Mouse (Mus musculus) 3134 (cell line): Measurements from ENCODE around the gene Jazf1.

ENCODE experiments used
- DNase-seq: peaks from one replicate; pipeline ENCODE4 v3.0.0-alpha.2; 2011; ENCODE audit warnings: low spot score; ENCODE audit not compliant: insufficient read length; ENCODE audit errors: extremely low read depth

Gene Jazf1

DNA sequence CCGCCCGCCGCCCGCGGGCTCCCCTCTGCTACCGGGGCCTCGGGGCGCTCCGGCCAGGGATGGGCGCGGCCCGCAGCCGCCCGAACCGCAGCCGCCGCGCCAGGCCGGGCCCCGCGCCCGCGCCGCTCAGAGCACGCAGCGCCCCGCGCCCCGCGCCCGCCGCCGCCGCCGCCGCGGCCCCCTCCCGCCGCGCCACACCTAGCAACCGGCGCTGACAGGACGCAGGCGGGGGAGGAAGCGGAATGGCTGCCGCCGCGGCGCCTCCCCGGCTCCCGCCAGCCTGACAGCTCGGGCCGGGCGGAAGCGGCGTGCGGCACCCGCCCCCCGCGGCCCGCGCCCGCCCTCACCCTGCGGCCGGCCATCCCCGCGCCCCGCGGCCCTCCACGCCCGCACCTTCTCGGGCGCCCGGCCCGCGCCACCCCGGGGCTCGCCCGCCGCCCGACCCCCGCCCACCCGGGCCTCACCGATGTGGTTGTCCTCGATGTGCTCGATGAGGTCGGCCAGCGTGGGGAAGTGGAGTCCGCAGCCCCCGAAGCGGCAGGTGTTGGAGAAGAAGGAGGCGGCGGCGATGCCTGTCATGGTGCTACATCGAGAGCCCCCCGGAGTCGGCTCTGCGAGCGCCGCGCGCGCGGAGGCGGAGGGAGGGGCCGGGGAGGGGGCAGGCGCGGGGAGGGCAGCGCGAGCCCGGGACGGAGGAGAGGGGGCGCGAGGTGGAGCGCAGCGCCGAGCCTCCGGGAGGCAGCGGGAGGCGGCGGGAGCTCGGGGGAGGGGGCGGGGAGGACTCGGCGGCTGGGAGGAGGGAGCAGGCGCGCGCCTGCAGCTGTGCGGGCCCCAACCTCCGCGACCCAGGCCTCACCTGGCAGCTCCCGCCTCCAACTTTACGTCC is at the start of gene Jazf1:
Jazf1 (minus strand) TSS at position 643 of the 886 bp plus-strand sequence.
- no peak for DNase-seq

GRCm38 (mm10) chr6:53117855-53118254 is 49.4 kb upstream of the Jazf1 start:
- no peak for DNase-seq

DNA sequence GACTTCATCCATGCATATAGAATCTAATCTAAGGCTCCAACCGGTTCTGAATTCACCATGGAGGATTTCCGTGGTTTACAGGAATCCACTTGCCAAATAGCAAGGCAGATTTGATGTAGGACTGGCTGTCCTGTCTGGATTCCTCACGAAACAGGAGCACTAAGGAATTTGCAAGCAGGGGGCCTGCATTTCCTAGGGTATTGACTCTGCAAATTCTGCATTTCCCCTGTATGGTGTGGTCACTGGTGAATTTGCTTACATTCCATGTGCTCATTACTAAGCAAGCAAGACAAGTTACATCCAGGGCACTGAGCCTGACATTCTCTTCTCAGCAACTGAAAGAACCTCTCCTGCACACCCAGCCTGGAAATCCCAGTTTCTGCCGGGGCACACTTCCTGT is 18.4 kb upstream of the Jazf1 start:
- DNase-seq, result no peak

DNA sequence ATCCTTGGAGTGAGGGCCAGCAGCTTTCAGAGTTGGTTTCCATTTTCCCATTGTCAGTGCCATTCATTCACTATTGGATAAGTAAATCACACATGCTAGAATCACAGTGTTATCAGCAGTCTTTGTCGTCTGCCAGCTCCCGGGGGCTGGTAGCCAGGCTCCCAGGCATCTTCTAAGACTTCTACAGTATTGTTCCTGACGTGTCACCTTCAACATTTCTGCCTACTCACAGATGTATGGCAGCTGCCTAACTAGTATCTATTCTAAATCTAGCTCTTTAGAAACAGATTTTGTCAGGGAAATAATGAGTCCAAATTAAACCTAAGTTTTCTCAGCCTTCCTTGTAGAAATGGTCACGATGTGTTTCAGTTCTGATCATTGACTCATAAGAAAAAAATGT is 12.8 kb upstream of the Jazf1 start:
- DNase-seq, result no peak

DNA sequence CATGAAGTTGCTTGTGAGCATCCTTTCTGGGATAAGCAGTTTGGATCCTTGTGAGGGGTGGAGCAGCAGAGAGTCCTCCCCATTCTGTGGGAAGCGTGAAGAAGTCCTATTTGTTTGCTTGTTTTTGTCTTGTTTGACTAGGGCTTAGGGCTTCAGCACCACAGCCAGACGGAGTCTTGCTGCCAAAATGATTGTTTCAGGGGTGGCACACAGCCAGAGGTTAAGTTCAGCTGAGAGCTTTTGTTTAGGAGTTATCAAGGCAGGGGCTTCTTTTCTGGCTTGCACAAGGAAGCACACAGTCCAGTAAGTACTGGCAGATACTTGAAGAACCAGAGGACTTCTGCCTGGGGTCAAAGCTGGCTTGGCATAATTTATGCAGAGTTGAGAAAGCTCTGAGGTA is 10.2 kb upstream of the Jazf1 start:
- DNase-seq, result no peak

DNA sequence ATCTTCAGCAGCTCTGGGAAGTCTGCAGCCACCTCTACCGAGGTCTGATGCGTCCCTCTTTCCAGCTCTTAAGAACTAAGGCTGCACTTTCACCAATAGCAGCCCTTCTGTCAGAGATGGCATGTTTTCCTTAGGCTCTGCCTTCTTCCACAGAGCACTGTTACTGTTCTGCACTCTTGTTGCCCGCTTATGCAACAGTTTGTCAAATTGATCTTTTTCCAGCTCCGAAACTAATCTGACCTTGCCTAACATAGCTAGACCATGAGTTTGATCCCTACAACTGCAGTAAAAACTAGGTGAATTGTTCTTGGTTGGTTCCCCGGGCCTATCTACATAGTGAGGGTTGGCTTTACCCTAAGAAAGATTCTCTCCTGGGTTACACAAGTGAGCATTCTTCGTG is 3.3 kb upstream of the Jazf1 start:
- DNase-seq, result no peak

- DNase-seq, result no peak
Measured at GRCm38 (mm10) chr6:53069976-53070575, 1.6 kb upstream of the Jazf1 start.

DNA sequence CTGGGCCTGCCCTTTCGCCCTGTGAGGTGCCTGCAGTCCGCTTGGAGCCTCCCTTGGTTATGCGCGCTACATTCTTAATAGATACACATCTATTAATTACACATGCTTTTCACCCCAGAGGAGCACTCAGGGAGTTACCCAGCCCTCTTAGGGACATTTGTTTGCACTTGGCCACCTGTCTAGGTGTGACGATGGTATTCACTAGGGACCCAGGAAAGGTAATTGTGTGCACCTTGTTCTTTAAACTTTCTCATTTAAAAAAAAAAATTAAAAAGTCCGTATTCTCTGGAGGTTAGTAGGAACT is 396 bp upstream of the Jazf1 start:
- no peak for DNase-seq

DNA sequence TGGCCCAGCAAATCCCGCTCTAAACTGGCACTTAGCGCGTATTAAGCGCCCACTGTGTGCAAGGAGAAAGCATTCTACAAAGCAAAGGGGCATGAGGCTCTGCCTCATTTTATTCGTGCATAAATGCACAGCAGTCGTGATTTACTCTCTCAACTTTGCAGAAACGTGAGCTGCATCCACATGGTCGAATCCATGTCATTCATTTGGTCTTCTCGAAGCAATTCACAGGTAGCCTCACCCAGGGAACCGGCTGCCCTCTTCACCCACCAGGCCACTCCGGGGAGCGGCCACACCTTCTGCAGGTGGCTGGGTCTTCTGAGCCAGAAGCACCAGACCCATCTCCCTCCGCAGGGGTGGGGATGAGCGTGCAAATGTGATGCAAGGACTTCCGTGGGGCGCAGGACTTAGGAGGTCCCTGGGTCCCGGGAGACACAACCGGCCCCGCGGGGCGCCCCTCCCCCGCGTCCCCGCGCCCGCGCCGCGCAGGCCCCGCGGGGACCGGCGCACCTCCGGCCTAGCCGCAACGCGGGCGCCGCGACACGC is 914 bp downstream of the Jazf1 start:
- peak; percentile 2 for DNase-seq

DNA sequence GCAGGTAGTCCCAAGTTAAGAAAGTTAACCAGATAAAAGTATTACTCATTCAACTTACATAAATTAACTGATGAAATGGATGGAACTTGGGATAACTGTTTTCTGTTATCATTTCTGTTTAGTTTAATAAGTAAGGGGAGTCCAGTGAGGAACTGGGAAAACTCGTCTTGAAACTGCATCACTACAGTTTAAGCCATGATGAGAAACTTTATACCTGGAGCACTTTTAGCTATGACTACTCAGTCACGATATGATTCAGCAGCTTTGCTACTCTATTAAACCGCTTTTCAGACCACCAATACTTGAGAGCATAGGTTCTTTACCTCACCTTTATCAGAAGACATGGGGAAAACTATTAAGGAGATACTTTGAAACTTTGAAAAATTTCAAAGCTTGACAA is 1.5 kb downstream of the Jazf1 start:
- DNase-seq, result no peak

DNA sequence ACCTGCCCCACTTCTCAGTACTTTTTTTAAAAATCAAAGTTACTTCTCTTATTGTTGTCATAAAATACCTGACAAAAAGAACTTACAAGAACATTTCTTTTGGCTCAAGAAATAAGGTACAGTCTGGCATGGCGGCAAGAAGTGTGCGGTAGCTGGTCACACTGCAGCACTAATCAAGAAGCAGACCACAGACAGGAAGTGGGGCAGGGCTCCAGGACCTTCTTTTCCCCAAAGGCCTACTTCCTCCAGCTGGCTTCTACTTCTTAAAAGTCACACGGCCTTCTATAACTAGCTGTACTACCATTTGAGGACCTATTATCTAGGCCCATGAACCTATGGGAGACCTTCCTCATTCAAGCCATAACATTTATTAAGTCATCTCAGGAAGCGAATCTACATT is 4.4 kb downstream of the Jazf1 start:
- DNase-seq, result no peak

DNA sequence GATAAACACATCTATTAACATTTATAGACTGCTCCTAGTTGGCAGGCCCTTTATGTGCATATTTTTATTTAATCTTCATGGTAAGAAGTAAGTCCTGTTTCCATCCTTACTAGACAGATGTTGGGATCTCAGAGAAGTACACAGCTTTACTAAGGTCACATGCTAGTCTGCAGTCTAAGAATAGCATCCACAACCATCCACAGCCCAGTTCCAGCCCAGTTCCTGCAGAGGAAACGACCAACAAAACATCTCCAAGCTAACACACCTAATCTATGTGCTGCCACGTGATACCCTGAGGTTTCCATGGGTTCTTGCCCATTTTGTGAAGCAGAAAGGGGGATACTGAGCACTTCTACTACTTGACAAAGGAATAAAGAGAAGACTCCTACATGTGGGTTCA is 13.5 kb downstream of the Jazf1 start:
- no peak for DNase-seq

GRCm38 (mm10) chr6:53045501-53045900 is 22.9 kb downstream of the Jazf1 start:
- DNase-seq, result no peak

- no peak for DNase-seq
Measured at GRCm38 (mm10) chr6:53038176-53038575, 30.3 kb downstream of the Jazf1 start.

GRCm38 (mm10) chr6:53034362-53035011 is 33.9 kb downstream of the Jazf1 start:
- no peak for DNase-seq

DNA sequence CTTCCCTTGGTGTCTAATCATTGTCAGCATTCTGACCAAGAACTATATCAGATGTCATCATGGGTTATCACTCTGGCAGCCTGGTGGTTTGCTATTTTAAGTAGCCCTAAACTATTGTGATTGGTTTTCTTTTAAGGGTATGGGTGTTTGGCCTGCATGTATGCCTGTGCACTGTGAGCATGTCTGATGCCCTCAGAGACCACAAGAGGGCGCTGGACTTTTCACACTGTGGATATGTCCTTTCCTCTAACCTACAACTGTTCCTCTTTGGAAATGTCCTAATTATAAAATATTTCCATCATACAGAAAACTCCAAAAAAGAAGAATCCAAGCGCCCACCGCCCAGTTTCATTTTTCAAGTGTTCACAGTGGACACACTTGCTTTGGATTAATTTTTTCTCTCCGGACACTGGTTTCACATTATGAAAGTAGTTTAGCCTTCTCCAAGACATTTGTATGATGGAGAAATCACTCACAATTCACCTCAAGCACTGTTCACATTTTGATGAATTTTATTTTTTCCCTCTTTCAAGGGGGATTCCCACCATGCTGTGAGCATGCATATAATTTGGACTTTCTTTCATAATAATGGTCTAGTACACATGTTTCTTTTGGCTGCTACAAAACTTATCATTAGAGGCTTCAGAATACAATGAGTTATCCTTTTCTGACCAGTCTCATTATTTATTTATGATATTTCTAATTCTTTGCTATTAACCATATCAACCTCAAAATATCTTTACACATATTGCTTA is 35.5 kb downstream of the Jazf1 start:
- no peak for DNase-seq

DNA sequence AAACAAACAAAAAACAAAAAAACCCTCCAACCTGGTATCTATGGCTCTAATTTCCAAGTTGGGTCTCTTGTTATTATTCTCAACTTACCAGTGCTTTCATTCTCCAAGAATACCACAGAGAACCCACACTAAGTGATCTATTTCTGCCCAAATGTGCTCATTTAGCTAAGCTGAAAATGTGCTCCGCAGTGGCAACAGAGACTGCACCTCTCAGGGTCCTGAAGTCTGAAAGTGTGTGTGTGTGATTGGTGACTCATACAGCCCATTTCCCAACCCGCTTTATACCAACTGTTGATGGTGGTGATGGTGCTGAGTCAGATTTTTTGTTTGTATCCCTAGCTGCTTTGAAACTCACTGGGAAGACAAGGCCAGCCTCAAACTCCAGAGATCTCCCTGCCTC is 46.4 kb downstream of the Jazf1 start:
- no peak for DNase-seq

- no peak for DNase-seq
Measured at GRCm38 (mm10) chr6:53021081-53021480, 47.4 kb downstream of the Jazf1 start.

- no peak for DNase-seq
Measured at GRCm38 (mm10) chr6:53017357-53018205, 50.9 kb downstream of the Jazf1 start.
